ENCODE assay signal across 8 mouse cellular contexts in the genomic region with DNA sequence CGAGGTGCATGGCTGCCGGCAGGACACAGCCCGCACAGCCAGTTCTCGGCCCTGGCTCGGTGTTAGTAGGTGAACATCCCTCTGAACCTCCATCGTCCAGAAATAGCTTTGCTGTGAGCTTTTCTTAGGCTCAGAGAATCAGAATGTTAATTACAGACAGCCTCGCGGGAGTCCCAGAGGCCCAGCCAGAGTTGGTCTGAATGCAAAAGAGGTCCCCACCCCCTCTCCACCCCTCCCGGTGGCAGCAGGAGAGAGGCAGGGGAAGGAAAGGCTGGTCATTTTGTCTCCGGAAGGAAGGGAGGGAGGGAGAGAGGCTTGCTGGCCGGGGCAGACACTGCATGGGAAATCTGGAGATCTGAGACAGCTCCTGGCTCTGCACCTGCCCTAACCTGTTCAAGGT. TPM values are rescaled to one million over a fixed set of nuclear protein-coding genes. Genes with fewer than 3 reads are reported as not detected.
DNase-seq lines count a peak whose midpoint lies in the region; ATAC-seq and TF ChIP-seq lines count a peak whose summit lies in the region.

No protein-coding gene starts in this region.

- no peaks in the 10 kb centered on the region for H3K79me2 ChIP-seq in heart, adult 2 months (replicated peaks; ENCODE audit: control insufficient read depth, insufficient read depth, low read length)

- peak overlapping the region; percentile 59 for H3K27ac ChIP-seq in heart, adult 2 months
- peak overlapping the region; percentile 43 for H3K27ac ChIP-seq in stomach, embryonic 16.5 days (ENCODE audit: low read length)

- no peak overlapping the region for H3K4me3 ChIP-seq in heart, adult 2 months
- H3K4me3 ChIP-seq in stomach, embryonic 16.5 days (replicated peaks; ENCODE audit: low read length) = no peak overlapping the region

- no peaks in the 10 kb centered on the region for H3K27me3 ChIP-seq in heart, adult 2 months (ENCODE audit: control insufficient read depth, insufficient read depth, low read length)
- H3K27me3 ChIP-seq in stomach, embryonic 16.5 days (ENCODE audit: control insufficient read depth, insufficient read depth, low read length) = no peaks in the 10 kb centered on the region

- H3K36me3 ChIP-seq in heart, adult 2 months (ENCODE audit: control insufficient read depth, insufficient read depth, low read length) = no peaks in the 10 kb centered on the region
- H3K36me3 ChIP-seq in stomach, embryonic 16.5 days (ENCODE audit: control insufficient read depth, insufficient read depth, low read length) = no peaks in the 10 kb centered on the region

- intact Hi-C loops in heart, adult 2 months (cut with DNase I) = no loop called here

- H3K9me3 ChIP-seq in stomach, embryonic 16.5 days (replicated peaks; ENCODE audit: control insufficient read depth, low read length) = no peaks in the 10 kb centered on the region

- TF ChIP-seq CTCF in heart, adult 2 months (IDR thresholded peaks at IDR 0.05) = no peak

- TF ChIP-seq EP300 in heart, adult 2 months (IDR thresholded peaks at IDR 0.05; ENCODE audit: insufficient read depth, low read depth, low read length) = no peak

- ATAC-seq in frontal cortex, adult (ENCODE audit: low TSS enrichment) = peak; percentile 85
- peak; percentile 14; the same call in 1 of the 2 replicates for ATAC-seq in stomach, embryonic 16.5 days (ENCODE audit: insufficient read depth, low FRiP score)

- H3K9ac ChIP-seq in heart, adult 2 months (ENCODE audit: low read depth, low read length) = peak overlapping the region; percentile 35
- peak overlapping the region; percentile 20; the same call in 1 of the 2 replicates for H3K9ac ChIP-seq in stomach, embryonic 16.5 days (ENCODE audit: low read length)

- 4% methylated on average over 11 of the region's 11 CpGs for WGBS in heart, adult 2 months
- 7% methylated on average over 11 of the region's 11 CpGs for WGBS in stomach, embryonic 16.5 days

- peaks cover 10% of the 10 kb centered on the region for H3K4me1 ChIP-seq in heart, adult 2 months (ENCODE audit: control insufficient read depth, insufficient read depth, low read length)
- H3K4me1 ChIP-seq in stomach, embryonic 16.5 days (ENCODE audit: control insufficient read depth, insufficient read depth, low read length) = peaks cover 40% of the 10 kb centered on the region

- no peak for DNase-seq in frontal cortex, postnatal 25 days (ENCODE audit: low spot score in 2 of 2)
- DNase-seq in cerebellum, adult 8-10 months = peak; percentile 56
- peak; percentile 43 to 58 for DNase-seq in heart, adult 2 months
- peak; percentile 38 for DNase-seq in kidney, adult 8-10 months
- DNase-seq in lung, postnatal 10 days = peak; percentile 74
- DNase-seq in thymus, adult 18-20 months = no peak

- H3K4me2 ChIP-seq in stomach, embryonic 16.5 days (ENCODE audit: low read depth, low read length) = peak overlapping the region; percentile 22; the same call in 1 of the 2 replicates

- TF ChIP-seq POLR2A in heart, adult 2 months (IDR thresholded peaks at IDR 0.05; ENCODE audit: insufficient read depth, low read depth, low read length) = peak; percentile 45; the same call in 1 of the 2 replicates

RNA-seq across cellular contexts. Expression of gene Enho, which starts 8.7 kb away (rescaled TPM):
- 1 to 10 TPM; 8.1 to 8.3 TPM for total RNA-seq in heart, adult 2 months (2021)
- polyA plus RNA-seq in heart, adult 2 months (2012; rRNA removed) = 20.4 and 22.3 TPM in 2 replicates
- 22.8 and 23.0 TPM in 2 replicates for polyA plus RNA-seq in stomach, embryonic 16.5 days (2015; fragmentation: Nextera tagmentation; extraction: Ambion mirVana)

Comparison
In these comparisons a context has a peak if more than half of its experiments do, and no peak if none do; other contexts are left out.
1. DNase-seq: peak in cerebellum, adult 8-10 months (single experiment), heart, adult 2 months (2 of 2), kidney, adult 8-10 months (2 of 2) and lung, postnatal 10 days (single experiment); none in frontal cortex, postnatal 25 days (0 of 2) and thymus, adult 18-20 months (0 of 2).